Mouse (Mus musculus): ENCODE measurements around the gene Bsg. TPM values are rescaled to one million over a fixed set of nuclear protein-coding genes. Genes with fewer than 3 reads are reported as not detected.

The Bsg gene
- polyA plus RNA-seq, 1 experiment from 2014 or later: 1,200 TPM

GRCm38 (mm10) chr10:79738259-79738658 lies 34.0 kb downstream of the Bsg start:
- Histone ChIP-seq H3K36me3 (ENCODE audit: control insufficient read depth, insufficient read depth, low read length) (peaks cover 90% of the 10 kb centered on the region), H3K9me3 (ENCODE audit: control insufficient read depth, low read length) (peaks cover 53% of the 10 kb centered on the region), H3K27ac (replicated peaks in 1 of 2; ENCODE audit: control insufficient read depth in 1 of 2, insufficient read depth in 1 of 2, low read depth in 2 of 2, low read length in 2 of 2) (no peak overlapping the region), H3K27me3 (ENCODE audit: control insufficient read depth, insufficient read depth, low read length) (peaks cover 8% of the 10 kb centered on the region; the same call in 1 of the 2 replicates), H3K4me1 (ENCODE audit: control insufficient read depth in 2 of 2, insufficient read depth in 2 of 2, low read length in 2 of 2) (no peaks in the 10 kb centered on the region), H3K9ac (ENCODE audit: low read length) (no peak overlapping the region), H3K4me3 (ENCODE audit: control insufficient read depth in 1 of 2, insufficient read depth in 1 of 2, low read depth in 1 of 2, low read length in 2 of 2) (no peak overlapping the region), H3K4me2 (ENCODE audit: low read length) (no peak overlapping the region)
- no peak for ATAC-seq (ENCODE audit: insufficient number of reproducible peaks, insufficient read depth, low FRiP score, low read depth)
- 92% methylated on average over 10 of the region's 10 CpGs for WGBS

GRCm38 (mm10) chr10:79739234-79739633 lies 34.9 kb downstream of the Bsg start:
- WGBS: 96% methylated on average over 28 of the region's 28 CpGs
- ATAC-seq (ENCODE audit: insufficient number of reproducible peaks, insufficient read depth, low FRiP score, low read depth): no peak
- peaks cover 53% of the 10 kb centered on the region for H3K9me3 ChIP-seq (ENCODE audit: control insufficient read depth, low read length)
- no peak overlapping the region for H3K4me2 ChIP-seq (ENCODE audit: low read length)
- peaks cover 94% of the 10 kb centered on the region for H3K36me3 ChIP-seq (ENCODE audit: control insufficient read depth, insufficient read depth, low read length)
- no peaks in the 10 kb centered on the region for H3K4me1 ChIP-seq (ENCODE audit: control insufficient read depth in 2 of 2, insufficient read depth in 2 of 2, low read length in 2 of 2)
- H3K27ac ChIP-seq (replicated peaks in 1 of 2; ENCODE audit: control insufficient read depth in 1 of 2, insufficient read depth in 1 of 2, low read depth in 2 of 2, low read length in 2 of 2): no peak overlapping the region
- H3K27me3 ChIP-seq (ENCODE audit: control insufficient read depth, insufficient read depth, low read length): peaks cover 8% of the 10 kb centered on the region; the same call in 1 of the 2 replicates
- H3K4me3 ChIP-seq (ENCODE audit: control insufficient read depth in 1 of 2, insufficient read depth in 1 of 2, low read depth in 1 of 2, low read length in 2 of 2): no peak overlapping the region
- H3K9ac ChIP-seq (ENCODE audit: low read length): no peak overlapping the region

- Histone ChIP-seq H3K27ac (replicated peaks in 1 of 2; ENCODE audit: control insufficient read depth in 1 of 2, insufficient read depth in 1 of 2, low read depth in 2 of 2, low read length in 2 of 2) (no peak overlapping the region), H3K36me3 (ENCODE audit: control insufficient read depth, insufficient read depth, low read length) (peaks cover 88% of the 10 kb centered on the region), H3K27me3 (ENCODE audit: control insufficient read depth, insufficient read depth, low read length) (0 out of 2 replicates have a peak, but pooled peaks cover 3% of the 10 kb centered on the region), H3K9me3 (ENCODE audit: control insufficient read depth, low read length) (peaks cover 46% of the 10 kb centered on the region), H3K4me1 (ENCODE audit: control insufficient read depth in 2 of 2, insufficient read depth in 2 of 2, low read length in 2 of 2) (peaks cover 3 to 5% of the 10 kb centered on the region in 2 experiments; a peak in 3 of 4 replicates), H3K4me2 (ENCODE audit: low read length) (no peak overlapping the region), H3K4me3 (ENCODE audit: control insufficient read depth in 1 of 2, insufficient read depth in 1 of 2, low read depth in 1 of 2, low read length in 2 of 2) (no peak overlapping the region), H3K9ac (ENCODE audit: low read length) (no peak overlapping the region)
- 84% methylated on average over 11 of the region's 11 CpGs for WGBS
- no peak for ATAC-seq (ENCODE audit: insufficient number of reproducible peaks, insufficient read depth, low FRiP score, low read depth)
Observed at GRCm38 (mm10) chr10:79740863-79741262, 36.6 kb downstream of the Bsg start.

DNA sequence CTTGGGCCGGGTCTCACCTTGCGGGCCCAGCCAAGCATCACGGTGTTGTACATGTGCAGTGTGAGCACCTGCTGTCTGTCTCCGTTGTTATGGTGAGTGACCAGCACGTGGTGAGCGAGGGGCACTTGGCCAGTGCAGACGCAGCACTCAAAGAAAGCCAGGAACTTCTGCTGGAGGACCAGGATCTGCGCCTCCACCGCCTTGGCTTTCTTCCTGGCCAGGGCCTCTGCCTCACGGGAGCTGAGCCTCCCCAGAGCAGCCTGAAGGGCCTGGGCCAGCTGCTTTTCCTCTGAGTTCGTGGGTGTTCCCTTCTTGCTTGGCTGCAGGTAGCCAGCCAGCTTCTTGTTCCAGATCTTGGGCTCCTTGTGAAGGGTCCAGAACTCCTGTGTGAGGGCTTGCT lies 38.9 kb downstream of the Bsg start:
- H3K4me1 ChIP-seq (ENCODE audit: control insufficient read depth in 2 of 2, insufficient read depth in 2 of 2, low read length in 2 of 2): peaks cover 3 to 9% of the 10 kb centered on the region in 2 experiments; a peak in 3 of 4 replicates
- H3K4me3 ChIP-seq (ENCODE audit: control insufficient read depth in 1 of 2, insufficient read depth in 1 of 2, low read depth in 1 of 2, low read length in 2 of 2): no peak overlapping the region
- no peaks in the 10 kb centered on the region for H3K27me3 ChIP-seq (ENCODE audit: control insufficient read depth, insufficient read depth, low read length)
- WGBS: 92% methylated on average over 11 of the region's 11 CpGs
- H3K27ac ChIP-seq (replicated peaks in 1 of 2; ENCODE audit: control insufficient read depth in 1 of 2, insufficient read depth in 1 of 2, low read depth in 2 of 2, low read length in 2 of 2): no peak overlapping the region
- ATAC-seq (ENCODE audit: insufficient number of reproducible peaks, insufficient read depth, low FRiP score, low read depth): no peak
- no peak overlapping the region for H3K9ac ChIP-seq (ENCODE audit: low read length)
- H3K4me2 ChIP-seq (ENCODE audit: low read length): no peak overlapping the region
- H3K9me3 ChIP-seq (ENCODE audit: control insufficient read depth, low read length): peaks cover 29% of the 10 kb centered on the region
- peaks cover 65% of the 10 kb centered on the region for H3K36me3 ChIP-seq (ENCODE audit: control insufficient read depth, insufficient read depth, low read length)

- 92% methylated on average over 15 of the region's 15 CpGs for WGBS
Observed at GRCm38 (mm10) chr10:79743650-79744365, 39.5 kb downstream of the Bsg start.

DNA sequence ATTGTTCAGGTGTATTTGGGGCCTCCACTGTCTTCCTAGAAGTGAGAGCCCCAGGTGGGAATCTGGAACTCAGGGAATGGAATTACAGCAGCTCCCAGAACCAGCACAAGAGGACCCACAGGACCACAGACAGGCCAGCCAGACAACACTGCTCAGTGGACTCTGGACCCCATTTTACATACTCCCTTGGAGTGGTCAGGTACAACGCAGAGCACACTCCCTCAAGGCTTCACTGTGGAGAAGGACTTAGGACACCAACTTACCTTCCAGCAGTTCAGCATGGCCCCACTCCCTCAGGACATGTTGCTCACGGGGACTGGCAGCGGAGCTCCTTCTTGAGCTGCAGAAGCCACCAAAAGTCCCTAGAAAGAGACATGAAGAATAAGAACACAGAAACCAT lies 41.1 kb downstream of the Bsg start:
- Histone ChIP-seq H3K36me3 (ENCODE audit: control insufficient read depth, insufficient read depth, low read length) (peaks cover 42% of the 10 kb centered on the region), H3K9me3 (ENCODE audit: control insufficient read depth, low read length) (peaks cover 6% of the 10 kb centered on the region), H3K27ac (replicated peaks in 1 of 2; ENCODE audit: control insufficient read depth in 1 of 2, insufficient read depth in 1 of 2, low read depth in 2 of 2, low read length in 2 of 2) (no peak overlapping the region), H3K4me3 (ENCODE audit: control insufficient read depth in 1 of 2, insufficient read depth in 1 of 2, low read depth in 1 of 2, low read length in 2 of 2) (peak overlapping the region in 1 of 2 experiments; percentile 65; a peak in 1 of 4 replicates), H3K4me1 (ENCODE audit: control insufficient read depth in 2 of 2, insufficient read depth in 2 of 2, low read length in 2 of 2) (peaks cover 3 to 9% of the 10 kb centered on the region in 2 experiments; a peak in 3 of 4 replicates), H3K4me2 (ENCODE audit: low read length) (peak overlapping the region; percentile 79), H3K9ac (ENCODE audit: low read length) (peak overlapping the region; percentile 77; the same call in 1 of the 2 replicates), H3K27me3 (ENCODE audit: control insufficient read depth, insufficient read depth, low read length) (no peaks in the 10 kb centered on the region)
- ATAC-seq (ENCODE audit: insufficient number of reproducible peaks, insufficient read depth, low FRiP score, low read depth): no peak
- WGBS: 78% methylated on average over 3 of the region's 3 CpGs

More at GRCm38 (mm10) chr10:79743650-79744365, 39.5 kb downstream of the Bsg start:
- Histone ChIP-seq H3K4me2 (ENCODE audit: low read length) (no peak overlapping the region), H3K27ac (replicated peaks in 1 of 2; ENCODE audit: control insufficient read depth in 1 of 2, insufficient read depth in 1 of 2, low read depth in 2 of 2, low read length in 2 of 2) (no peak overlapping the region), H3K36me3 (ENCODE audit: control insufficient read depth, insufficient read depth, low read length) (peaks cover 58% of the 10 kb centered on the region), H3K9me3 (ENCODE audit: control insufficient read depth, low read length) (peaks cover 22% of the 10 kb centered on the region), H3K4me1 (ENCODE audit: control insufficient read depth in 2 of 2, insufficient read depth in 2 of 2, low read length in 2 of 2) (peaks cover 3 to 9% of the 10 kb centered on the region in 2 experiments; a peak in 3 of 4 replicates), H3K9ac (ENCODE audit: low read length) (no peak overlapping the region), H3K27me3 (ENCODE audit: control insufficient read depth, insufficient read depth, low read length) (no peaks in the 10 kb centered on the region), H3K4me3 (ENCODE audit: control insufficient read depth in 1 of 2, insufficient read depth in 1 of 2, low read depth in 1 of 2, low read length in 2 of 2) (no peak overlapping the region)
- ATAC-seq (ENCODE audit: insufficient number of reproducible peaks, insufficient read depth, low FRiP score, low read depth): no peak

DNA sequence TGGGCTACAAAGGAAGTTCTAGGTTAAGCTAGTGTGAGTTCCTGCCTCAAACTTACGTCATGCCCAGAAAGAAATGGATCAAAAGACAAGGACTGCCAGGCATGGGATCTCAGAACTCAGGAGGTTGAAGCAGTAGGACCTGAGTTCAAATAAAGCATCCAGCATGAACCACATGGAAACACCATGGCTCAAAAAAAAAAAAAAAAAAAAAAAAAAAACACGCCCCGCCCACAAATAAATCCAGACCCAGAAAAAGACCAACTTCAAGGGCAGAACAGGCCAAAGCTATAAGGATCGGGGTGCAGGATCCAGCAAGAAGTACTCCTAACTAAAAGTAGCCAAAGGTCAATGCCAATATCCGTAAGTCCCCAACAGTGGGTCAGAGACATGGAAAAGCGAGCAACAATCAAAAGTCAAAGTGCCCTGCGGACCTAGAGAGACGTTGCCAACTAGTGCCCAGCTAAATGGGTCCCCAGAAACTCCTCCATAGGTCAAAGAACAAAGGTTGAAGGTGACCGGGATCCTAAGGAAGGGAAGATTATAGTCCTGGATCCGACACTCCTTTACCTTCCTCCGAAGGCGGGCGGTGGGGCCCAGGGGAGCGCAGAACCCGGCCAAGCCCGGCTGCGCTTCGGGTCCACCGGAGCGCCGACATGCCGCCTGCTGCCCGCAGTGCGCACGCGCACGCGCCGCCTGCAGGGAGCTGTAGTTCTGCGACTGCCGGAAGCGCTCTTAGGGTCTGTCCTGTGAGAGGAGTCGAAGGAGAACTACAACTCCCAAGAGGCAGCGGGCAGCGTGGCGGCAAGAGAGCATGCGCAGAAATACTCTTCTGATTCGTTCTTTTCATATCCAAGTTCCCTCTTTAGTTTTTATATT lies 41.8 kb downstream of the Bsg start, which contains the start of gene Polrmt:
Gene Polrmt (minus strand): TSS at position 684 of the 876 bp plus-strand sequence.
- H3K9ac ChIP-seq (ENCODE audit: low read length): peak within 1 kb of the TSS; percentile 77
- peaks cover 3 to 9% of the 10 kb centered on the region in 2 experiments; a peak in 3 of 4 replicates for H3K4me1 ChIP-seq (ENCODE audit: control insufficient read depth in 2 of 2, insufficient read depth in 2 of 2, low read length in 2 of 2)
- H3K36me3 ChIP-seq (ENCODE audit: control insufficient read depth, insufficient read depth, low read length): peaks cover 35% of the 10 kb centered on the region
- no peaks in the 10 kb centered on the region for H3K27me3 ChIP-seq (ENCODE audit: control insufficient read depth, insufficient read depth, low read length)
- H3K4me2 ChIP-seq (ENCODE audit: low read length): peak within 1 kb of the TSS; percentile 79
- WGBS: 3% methylated on average over 38 of the region's 38 CpGs
- no peaks in the 10 kb centered on the region for H3K9me3 ChIP-seq (ENCODE audit: control insufficient read depth, low read length)
- peak within 1 kb of the TSS; percentile 65 to 86 for H3K4me3 ChIP-seq (ENCODE audit: control insufficient read depth in 1 of 2, insufficient read depth in 1 of 2, low read depth in 1 of 2, low read length in 2 of 2)
- peak; percentile 89 for ATAC-seq (ENCODE audit: insufficient number of reproducible peaks, insufficient read depth, low FRiP score, low read depth)
- peak within 1 kb of the TSS in 1 of 2 experiments; percentile 31; a peak in 1 of 4 replicates for H3K27ac ChIP-seq (replicated peaks in 1 of 2; ENCODE audit: control insufficient read depth in 1 of 2, insufficient read depth in 1 of 2, low read depth in 2 of 2, low read length in 2 of 2)
